8 mouse cellular contexts compared by ENCODE assay signal in the genomic region with DNA sequence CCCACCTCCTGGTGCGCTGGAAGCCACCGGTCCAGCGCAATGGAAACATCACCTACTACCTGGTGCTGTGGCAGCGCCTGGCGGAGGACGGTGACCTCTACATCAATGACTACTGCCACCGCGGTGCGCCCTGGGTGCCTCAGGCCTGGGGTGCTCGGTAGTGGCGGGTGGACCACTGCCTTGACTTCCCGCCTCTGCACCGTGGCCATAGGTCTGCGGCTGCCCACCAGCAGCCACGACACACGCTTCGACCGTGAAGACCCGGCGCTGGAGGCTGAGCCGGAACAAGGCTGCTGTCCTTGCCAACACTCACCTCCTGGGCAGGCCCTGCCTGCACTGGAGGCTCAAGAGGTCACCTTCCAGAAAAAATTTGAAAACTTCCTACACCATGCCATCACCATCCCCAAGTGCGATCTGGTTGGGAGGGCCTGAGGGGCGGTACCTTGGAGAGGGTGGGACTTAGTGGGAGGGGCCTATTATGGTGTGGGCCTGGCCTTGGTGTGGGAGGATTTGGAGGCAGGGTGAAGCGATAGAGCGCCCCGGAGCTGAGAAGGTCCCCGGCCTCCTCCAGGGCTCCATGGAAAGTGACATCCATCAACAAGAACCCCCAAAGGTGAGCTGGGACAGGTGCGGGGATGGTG. TPM values are rescaled to one million over a fixed set of nuclear protein-coding genes. Genes with fewer than 3 reads are reported as not detected.
A peak's percentile ranks its signal among the peaks of the same experiment; 100 is the strongest.
DNase-seq lines count a peak whose midpoint lies in the region; ATAC-seq and TF ChIP-seq lines count a peak whose summit lies in the region.

No protein-coding gene starts in this region.

- peak overlapping the region; percentile 22 for H3K4me2 ChIP-seq in lung, embryonic 16.5 days (ENCODE audit: low read depth, low read length)
- peak overlapping the region; percentile 39 for H3K4me2 ChIP-seq in forebrain, postnatal 0 days (ENCODE audit: low read depth)
- H3K4me2 ChIP-seq in limb, embryonic 13.5 days (replicated peaks): peak overlapping the region; percentile 54
- peak overlapping the region; percentile 41 for H3K4me2 ChIP-seq in stomach, embryonic 15.5 days

- 3% methylated on average over 28 of the region's 28 CpGs for WGBS in lung, embryonic 16.5 days
- 8% methylated on average over 28 of the region's 28 CpGs for WGBS in lung, adult 2 months
- 9% methylated on average over 28 of the region's 28 CpGs for WGBS in forebrain, postnatal 0 days
- 4% methylated on average over 28 of the region's 28 CpGs for WGBS in limb, embryonic 13.5 days
- 9% methylated on average over 28 of the region's 28 CpGs for WGBS in stomach, embryonic 15.5 days

- H3K9ac ChIP-seq in lung, embryonic 16.5 days (ENCODE audit: low read length): no peak overlapping the region
- no peak overlapping the region for H3K9ac ChIP-seq in forebrain, postnatal 0 days
- no peak overlapping the region for H3K9ac ChIP-seq in limb, embryonic 13.5 days
- H3K9ac ChIP-seq in stomach, embryonic 15.5 days: no peak overlapping the region

- peaks cover 47% of the 10 kb centered on the region for H3K27me3 ChIP-seq in lung, embryonic 16.5 days (ENCODE audit: control insufficient read depth, insufficient read depth, low read depth, low read length)
- peaks cover 24% of the 10 kb centered on the region for H3K27me3 ChIP-seq in forebrain, postnatal 0 days (ENCODE audit: insufficient read depth, low read length)
- peaks cover 84% of the 10 kb centered on the region for H3K27me3 ChIP-seq in limb, embryonic 13.5 days
- H3K27me3 ChIP-seq in stomach, embryonic 15.5 days (replicated peaks): peaks cover 59% of the 10 kb centered on the region

- no peaks in the 10 kb centered on the region for H3K36me3 ChIP-seq in lung, embryonic 16.5 days (ENCODE audit: control insufficient read depth, insufficient read depth, low read length)
- H3K36me3 ChIP-seq in forebrain, postnatal 0 days (ENCODE audit: insufficient read depth): no peaks in the 10 kb centered on the region
- H3K36me3 ChIP-seq in limb, embryonic 13.5 days: no peaks in the 10 kb centered on the region
- no peaks in the 10 kb centered on the region for H3K36me3 ChIP-seq in stomach, embryonic 15.5 days

- H3K4me1 ChIP-seq in lung, embryonic 16.5 days (replicated peaks; ENCODE audit: control insufficient read depth, insufficient read depth, low read length): no peaks in the 10 kb centered on the region; the same call in 1 of the 2 replicates
- H3K4me1 ChIP-seq in lung, adult 2 months (ENCODE audit: control insufficient read depth, insufficient read depth, low read length): no peaks in the 10 kb centered on the region
- H3K4me1 ChIP-seq in forebrain, postnatal 0 days (ENCODE audit: insufficient read depth): 0 out of 2 replicates have a peak, but pooled peaks cover 4% of the 10 kb centered on the region
- peaks cover 18% of the 10 kb centered on the region; the same call in 1 of the 2 replicates for H3K4me1 ChIP-seq in limb, embryonic 13.5 days
- H3K4me1 ChIP-seq in stomach, embryonic 15.5 days: peaks cover 10% of the 10 kb centered on the region

- peak overlapping the region; percentile 2; the same call in 1 of the 2 replicates for H3K4me3 ChIP-seq in lung, embryonic 16.5 days (ENCODE audit: low read length)
- no peak overlapping the region for H3K4me3 ChIP-seq in lung, adult 2 months (replicated peaks; ENCODE audit: extremely low read depth, low read depth, low read length)
- H3K4me3 ChIP-seq in forebrain, postnatal 0 days (ENCODE audit: low read depth, low read length): peak overlapping the region; percentile 20
- H3K4me3 ChIP-seq in limb, embryonic 13.5 days: peak overlapping the region; percentile 26
- peak overlapping the region; percentile 6; the same call in 1 of the 2 replicates for H3K4me3 ChIP-seq in stomach, embryonic 15.5 days (replicated peaks)
- no peak overlapping the region for H3K4me3 ChIP-seq in left cerebral cortex, adult 2 months

- DNase-seq in lung, adult 2 months: no peak
- DNase-seq in forebrain, postnatal 0 days: no peak
- no peak for DNase-seq in left cerebral cortex, adult 2 months (ENCODE audit: extremely low spot score in 1 of 2, low spot score in 2 of 2)
- no peak for DNase-seq in thymus, adult 18-20 months
- DNase-seq in left cerebral cortex, adult 8-10 months (ENCODE audit: low spot score in 2 of 2): no peak

- intact Hi-C loops in left cerebral cortex, adult 2 months (cut with DNase I): no loop called here

- TF ChIP-seq POLR2A in lung, adult 2 months (IDR thresholded peaks at IDR 0.05; ENCODE audit: borderline replicate concordance, extremely low read depth, low read depth, low read length): no peak

- H3K9me3 ChIP-seq in lung, embryonic 16.5 days (ENCODE audit: control insufficient read depth, low read length): no peaks in the 10 kb centered on the region
- H3K9me3 ChIP-seq in forebrain, postnatal 0 days (ENCODE audit: low read length): no peaks in the 10 kb centered on the region
- no peaks in the 10 kb centered on the region for H3K9me3 ChIP-seq in limb, embryonic 13.5 days
- no peaks in the 10 kb centered on the region for H3K9me3 ChIP-seq in stomach, embryonic 15.5 days

- TF ChIP-seq CTCF in lung, adult 2 months (IDR thresholded peaks at IDR 0.05; ENCODE audit: insufficient read depth, low read length): no peak
- TF ChIP-seq CTCF in forebrain, postnatal 0 days (IDR thresholded peaks at IDR 0.05; ENCODE audit: low read depth): no peak
- TF ChIP-seq CTCF in left cerebral cortex, adult 2 months (IDR thresholded peaks at IDR 0.05): no peak

- no peak overlapping the region for H3K27ac ChIP-seq in lung, embryonic 16.5 days (ENCODE audit: low read length)
- H3K27ac ChIP-seq in forebrain, postnatal 0 days (ENCODE audit: low read depth, low read length): no peak overlapping the region
- no peak overlapping the region for H3K27ac ChIP-seq in limb, embryonic 13.5 days
- no peak overlapping the region for H3K27ac ChIP-seq in stomach, embryonic 15.5 days
- no peak overlapping the region for H3K27ac ChIP-seq in left cerebral cortex, adult 2 months

- peak; percentile 53 for ATAC-seq in lung, embryonic 16.5 days (ENCODE audit: low read depth)
- ATAC-seq in forebrain, postnatal 0 days: peak; percentile 34; the same call in 1 of the 2 replicates
- 0 out of 2 replicates have a peak, but pooled peaks have one; percentile 46 for ATAC-seq in limb, embryonic 13.5 days (ENCODE audit: low FRiP score, low read depth)
- ATAC-seq in stomach, embryonic 15.5 days (ENCODE audit: insufficient read depth, low FRiP score, low read depth): peak; percentile 50; the same call in 1 of the 2 replicates

RNA-seq across cellular contexts. Expression of gene Insrr, which starts 12.7 kb away (rescaled TPM):
- polyA plus RNA-seq in lung, embryonic 16.5 days (2015; fragmentation: Nextera tagmentation; extraction: Ambion mirVana): 0.04 and 0.23 TPM in 2 replicates
- 0.19 and 0.66 TPM in 2 replicates for polyA plus RNA-seq in lung, adult 2 months (2012; rRNA removed)
- 0.54 and 8.7 TPM in 2 replicates for total RNA-seq in forebrain, postnatal 0 days (2014; rRNA removed)
- polyA plus RNA-seq in forebrain, postnatal 0 days (2015; fragmentation: Nextera tagmentation; extraction: Ambion mirVana): 0.23 TPM in 2 replicates
- 0.27 and 0.51 TPM in 2 replicates for polyA plus RNA-seq in limb, embryonic 13.5 days (2015; fragmentation: Nextera tagmentation; extraction: Ambion mirVana)
- 0.59 and 0.89 TPM in 2 replicates for polyA plus RNA-seq in stomach, embryonic 15.5 days (2015; fragmentation: Nextera tagmentation; extraction: Ambion mirVana)
- under 1 TPM; 0.54 to 0.72 TPM for total RNA-seq in left cerebral cortex, adult 2 months (2021)
- 1 to 10 TPM in 2 of 4 experiments, under 1 TPM in 2; 0.66 to 1.6 (median 1.1) TPM for total RNA-seq in left cerebral cortex, adult 8-10 months (2022)

RNA-seq across cellular contexts. Expression of gene Ntrk1, which starts 14.5 kb away (rescaled TPM):
- 1.5 and 1.6 TPM in 2 replicates for polyA plus RNA-seq in lung, embryonic 16.5 days (2015; fragmentation: Nextera tagmentation; extraction: Ambion mirVana)
- polyA plus RNA-seq in lung, adult 2 months (2012; rRNA removed): 0.56 and 0.87 TPM in 2 replicates
- 1.5 and 2.2 TPM in 2 replicates for total RNA-seq in forebrain, postnatal 0 days (2014; rRNA removed)
- 1.7 and 2.9 TPM in 2 replicates for polyA plus RNA-seq in forebrain, postnatal 0 days (2015; fragmentation: Nextera tagmentation; extraction: Ambion mirVana)
- 2.6 and 2.7 TPM in 2 replicates for polyA plus RNA-seq in limb, embryonic 13.5 days (2015; fragmentation: Nextera tagmentation; extraction: Ambion mirVana)
- polyA plus RNA-seq in stomach, embryonic 15.5 days (2015; fragmentation: Nextera tagmentation; extraction: Ambion mirVana): 1.9 and 2.2 TPM in 2 replicates
- under 1 TPM; 0.14 to 0.47 TPM for total RNA-seq in left cerebral cortex, adult 2 months (2021)
- total RNA-seq in left cerebral cortex, adult 8-10 months (2022): 1 to 10 TPM; 1.9 to 3.0 (median 2.5) TPM

RNA-seq across cellular contexts. Expression of gene Pear1, which starts 14.7 kb away (rescaled TPM):
- 32.4 and 34.5 TPM in 2 replicates for polyA plus RNA-seq in lung, embryonic 16.5 days (2015; fragmentation: Nextera tagmentation; extraction: Ambion mirVana)
- 87.2 and 112 TPM in 2 replicates for polyA plus RNA-seq in lung, adult 2 months (2012; rRNA removed)
- total RNA-seq in forebrain, postnatal 0 days (2014; rRNA removed): 10.4 and 12.3 TPM in 2 replicates
- 4.3 and 4.9 TPM in 2 replicates for polyA plus RNA-seq in forebrain, postnatal 0 days (2015; fragmentation: Nextera tagmentation; extraction: Ambion mirVana)
- polyA plus RNA-seq in limb, embryonic 13.5 days (2015; fragmentation: Nextera tagmentation; extraction: Ambion mirVana): 18.2 and 20.4 TPM in 2 replicates
- 23.4 and 25.4 TPM in 2 replicates for polyA plus RNA-seq in stomach, embryonic 15.5 days (2015; fragmentation: Nextera tagmentation; extraction: Ambion mirVana)
- total RNA-seq in left cerebral cortex, adult 2 months (2021): 1 to 10 TPM; 7.8 to 7.9 TPM
- 10 to 100 TPM in 1 of 4 experiments, 1 to 10 TPM in 3; 8.3 to 10.1 (median 9.5) TPM for total RNA-seq in left cerebral cortex, adult 8-10 months (2022)

RNA-seq across cellular contexts. Expression of gene Sh2d2a, which starts 37.1 kb away (rescaled TPM):
- 0.36 and 2.0 TPM in 2 replicates for polyA plus RNA-seq in lung, embryonic 16.5 days (2015; fragmentation: Nextera tagmentation; extraction: Ambion mirVana)
- 2.6 and 2.8 TPM in 2 replicates for polyA plus RNA-seq in lung, adult 2 months (2012; rRNA removed)
- not detected in 2 replicates for total RNA-seq in forebrain, postnatal 0 days (2014; rRNA removed)
- not detected in 2 replicates for polyA plus RNA-seq in forebrain, postnatal 0 days (2015; fragmentation: Nextera tagmentation; extraction: Ambion mirVana)
- not detected in 2 replicates for polyA plus RNA-seq in limb, embryonic 13.5 days (2015; fragmentation: Nextera tagmentation; extraction: Ambion mirVana)
- 0.21 and 0.30 TPM in 2 replicates for polyA plus RNA-seq in stomach, embryonic 15.5 days (2015; fragmentation: Nextera tagmentation; extraction: Ambion mirVana)
- not detected for total RNA-seq in left cerebral cortex, adult 2 months (2021)
- total RNA-seq in left cerebral cortex, adult 8-10 months (2022): not detected

Comparison
In these comparisons a context has a peak if more than half of its experiments do, and no peak if none do; other contexts are left out.
1. H3K4me3 ChIP-seq: peak in lung, embryonic 16.5 days (single experiment), forebrain, postnatal 0 days (single experiment), limb, embryonic 13.5 days (single experiment) and stomach, embryonic 15.5 days (single experiment); none in lung, adult 2 months (single experiment) and left cerebral cortex, adult 2 months (single experiment).
2. Peak in every context shown above with its lines, with median percentiles within 50 percentile points of each other: ATAC-seq and H3K4me2 ChIP-seq.